Mouse (Mus musculus): ENCODE measurements at regions not wholly inside any gene's neighbourhood (a gene's known extent, or its start where the extent isn't known, plus 50 kb on each side); places are given as distances from the start of the nearest gene placed in this dataset.

GRCm38 (mm10) chr3:125288598-125288997 is 115.3 kb upstream of the Ndst4 start:
- Histone ChIP-seq H3K36me3 (replicated peaks; ENCODE audit: low read length) (no peaks in the 10 kb centered on the region), H3K4me1 (no peaks in the 10 kb centered on the region), H3K4me3 (replicated peaks) (no peak overlapping the region), H3K9me3 (no peaks in the 10 kb centered on the region), H3K27me3 (replicated peaks) (no peaks in the 10 kb centered on the region)
- TF ChIP-seq GATA1 (IDR thresholded peaks at IDR 0.05; ENCODE audit: borderline replicate concordance, low read length) (no peak), FLI1 (IDR thresholded peaks at IDR 0.05; ENCODE audit: low read length) (no peak)

- H3K9me3 ChIP-seq = no peaks in the 10 kb centered on the region
- TF ChIP-seq GATA1 (IDR thresholded peaks at IDR 0.05; ENCODE audit: borderline replicate concordance, low read length) (no peak), FLI1 (IDR thresholded peaks at IDR 0.05; ENCODE audit: low read length) (no peak)
These were observed 114.4 kb upstream of the Ndst4 start for GRCm38 (mm10) chr3:125289355-125289933.

GRCm38 (mm10) chr3:125306675-125307074 is 97.2 kb upstream of the Ndst4 start:
- TF ChIP-seq GATA1 (IDR thresholded peaks at IDR 0.05; ENCODE audit: borderline replicate concordance, low read length) = no peak
- no peak for TF ChIP-seq FLI1 (IDR thresholded peaks at IDR 0.05; ENCODE audit: low read length)
- H3K9me3 ChIP-seq = no peaks in the 10 kb centered on the region
- H3K4me1 ChIP-seq = no peaks in the 10 kb centered on the region
- H3K27me3 ChIP-seq (replicated peaks) = no peaks in the 10 kb centered on the region
- H3K4me3 ChIP-seq (replicated peaks) = no peak overlapping the region
- no peaks in the 10 kb centered on the region for H3K36me3 ChIP-seq (replicated peaks; ENCODE audit: low read length)

More at GRCm38 (mm10) chr3:125289355-125289933, 114.4 kb upstream of the Ndst4 start:
- Histone ChIP-seq H3K4me1 (no peaks in the 10 kb centered on the region), H3K27me3 (replicated peaks) (no peaks in the 10 kb centered on the region), H3K4me3 (replicated peaks) (no peak overlapping the region), H3K36me3 (replicated peaks; ENCODE audit: low read length) (no peaks in the 10 kb centered on the region)

GRCm38 (mm10) chr3:125327079-125327478 is 76.8 kb upstream of the Ndst4 start:
- H3K4me1 ChIP-seq = peaks cover 32% of the 10 kb centered on the region
- no peaks in the 10 kb centered on the region for H3K27me3 ChIP-seq (replicated peaks)
- H3K36me3 ChIP-seq (replicated peaks; ENCODE audit: low read length) = no peaks in the 10 kb centered on the region
- no peak; the same call in 2 of the 3 replicates for TF ChIP-seq GATA1 (IDR thresholded peaks at IDR 0.05; ENCODE audit: borderline replicate concordance, low read length)
- no peak for TF ChIP-seq FLI1 (IDR thresholded peaks at IDR 0.05; ENCODE audit: low read length)
- H3K9me3 ChIP-seq = no peaks in the 10 kb centered on the region
- no peak overlapping the region for H3K4me3 ChIP-seq (replicated peaks)

- Histone ChIP-seq H3K4me3 (replicated peaks) (no peak overlapping the region), H3K27me3 (replicated peaks) (no peaks in the 10 kb centered on the region), H3K36me3 (replicated peaks; ENCODE audit: low read length) (no peaks in the 10 kb centered on the region), H3K4me1 (peaks cover 11% of the 10 kb centered on the region), H3K9me3 (no peaks in the 10 kb centered on the region)
- TF ChIP-seq FLI1 (IDR thresholded peaks at IDR 0.05; ENCODE audit: low read length) = no peak
- TF ChIP-seq GATA1 (IDR thresholded peaks at IDR 0.05; ENCODE audit: borderline replicate concordance, low read length) = no peak
These were observed 66.5 kb upstream of the Ndst4 start for GRCm38 (mm10) chr3:125337423-125337822.

GRCm38 (mm10) chr3:125338178-125338692 is 65.6 kb upstream of the Ndst4 start:
- no peaks in the 10 kb centered on the region for H3K36me3 ChIP-seq (replicated peaks; ENCODE audit: low read length)
- peaks cover 11% of the 10 kb centered on the region for H3K4me1 ChIP-seq
- no peaks in the 10 kb centered on the region for H3K27me3 ChIP-seq (replicated peaks)
- H3K9me3 ChIP-seq = no peaks in the 10 kb centered on the region
- H3K4me3 ChIP-seq (replicated peaks) = peak overlapping the region; percentile 85
- no peak for TF ChIP-seq FLI1 (IDR thresholded peaks at IDR 0.05; ENCODE audit: low read length)
- TF ChIP-seq GATA1 (IDR thresholded peaks at IDR 0.05; ENCODE audit: borderline replicate concordance, low read length) = no peak

Measured in megakaryocyte, embryonic 14.5 days (primary cell).